Mouse (Mus musculus) brown adipose tissue, adult 24 weeks (tissue): Measurements from ENCODE around the gene Gm9945. TPM values are rescaled to one million over a fixed set of nuclear protein-coding genes. Genes with fewer than 3 reads are reported as not detected.

ENCODE experiments used
- H3K27ac ChIP-seq: fragments of 200-500 bp; replicated peaks from 2 replicates; pipeline ENCODE4 v1.5.1; 2012; ENCODE audit warnings: low read depth, mild to moderate bottlenecking, low read length
- H3K4me1 ChIP-seq: fragments of 200-500 bp; 2 replicates; pipeline ENCODE4 v1.6.1; 2012; ENCODE audit warnings: low read length, mixed read lengths; ENCODE audit not compliant: control insufficient read depth, insufficient read depth, insufficient read length
- H3K4me3 ChIP-seq: fragments of 200-500 bp; 2 replicates; pipeline ENCODE4 v1.5.1; 2012; ENCODE audit warnings: low read depth, mild to moderate bottlenecking, low read length, moderate library complexity; ENCODE audit not compliant: insufficient read depth
- polyA plus RNA-seq: library from polyadenylated mRNA; stranded (reverse); fragments of >200 nt; gene quantifications from 2 replicates; pipeline ENCODE4 v1.2.4, GENCODE M21; 2012; ENCODE audit not compliant: missing spikeins, insufficient read depth, insufficient read length

Gm9945 gene
- polyA plus RNA-seq, 1 experiment = not detected

GRCm38 (mm10) chr11:53520122-53520978 lies 40.4 kb downstream of the Gm9945 start:
- peaks cover 22% of the 10 kb centered on the region for H3K4me1 ChIP-seq
- peak overlapping the region; percentile 71 for H3K4me3 ChIP-seq
- H3K27ac ChIP-seq = peak overlapping the region; percentile 79

DNA sequence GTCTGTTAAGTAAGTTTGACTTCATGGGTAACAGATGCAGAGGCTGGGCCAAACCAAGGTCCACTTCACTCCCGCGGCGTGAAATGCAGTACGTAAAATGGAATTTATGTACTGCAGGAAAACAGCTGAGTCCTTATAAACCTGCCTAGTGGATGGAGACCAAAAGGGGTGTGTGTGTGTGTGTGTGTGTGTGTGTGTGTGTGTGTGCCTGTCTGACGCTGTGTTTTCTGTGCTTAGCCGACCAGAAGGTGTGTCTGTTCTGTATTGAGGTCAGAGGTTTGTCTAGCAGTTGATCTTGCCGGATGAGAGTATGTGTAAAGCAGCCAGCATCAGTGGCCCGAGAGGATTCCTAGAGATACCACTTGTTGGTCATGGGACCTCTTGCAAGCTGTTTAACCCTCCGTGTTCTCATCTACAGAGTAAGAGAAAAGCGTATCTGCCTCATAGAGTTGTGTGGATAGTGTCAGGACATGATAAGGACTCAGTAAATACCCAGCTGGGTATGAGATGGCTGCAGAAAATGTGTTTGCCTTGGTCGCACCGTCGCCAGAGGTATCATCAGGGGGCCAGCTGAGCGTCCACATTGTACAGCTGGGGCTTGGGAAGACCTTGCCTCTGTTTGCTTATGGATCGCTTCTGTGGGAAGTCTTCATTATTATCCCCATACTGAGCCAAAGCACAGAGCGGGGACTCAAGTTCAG lies 41.3 kb downstream of the Gm9945 start:
- peaks cover 30% of the 10 kb centered on the region for H3K4me1 ChIP-seq
- H3K27ac ChIP-seq = peak overlapping the region; percentile 25

DNA sequence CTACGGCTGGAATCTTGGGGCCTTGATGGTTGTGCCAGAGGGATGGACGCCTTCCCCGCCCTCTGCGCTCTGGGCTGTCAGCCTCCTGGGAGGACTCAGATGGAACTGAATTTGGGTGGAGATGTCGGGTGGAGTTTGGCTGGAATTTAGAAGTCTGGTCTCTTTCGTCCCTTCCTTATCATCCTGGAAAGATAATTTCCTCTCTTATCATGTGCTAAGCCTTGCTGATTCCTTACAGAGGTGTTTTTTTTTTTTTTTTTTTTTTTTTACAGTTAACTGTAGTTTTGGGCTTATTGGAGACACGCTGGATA lies 41.8 kb downstream of the Gm9945 start:
- H3K27ac ChIP-seq = peak overlapping the region; percentile 25; the same call in 1 of the 2 replicates
- peak overlapping the region; percentile 71; the same call in 1 of the 2 replicates for H3K4me3 ChIP-seq
- H3K4me1 ChIP-seq = peaks cover 33% of the 10 kb centered on the region

More for the DNA sequence above, 41.3 kb downstream of the Gm9945 start:
- H3K4me3 ChIP-seq = peak overlapping the region; percentile 71

- Histone ChIP-seq H3K27ac (no peak overlapping the region), H3K4me1 (peaks cover 35% of the 10 kb centered on the region), H3K4me3 (no peak overlapping the region)
These were observed 42.4 kb downstream of the Gm9945 start for GRCm38 (mm10) chr11:53522362-53522761.

DNA sequence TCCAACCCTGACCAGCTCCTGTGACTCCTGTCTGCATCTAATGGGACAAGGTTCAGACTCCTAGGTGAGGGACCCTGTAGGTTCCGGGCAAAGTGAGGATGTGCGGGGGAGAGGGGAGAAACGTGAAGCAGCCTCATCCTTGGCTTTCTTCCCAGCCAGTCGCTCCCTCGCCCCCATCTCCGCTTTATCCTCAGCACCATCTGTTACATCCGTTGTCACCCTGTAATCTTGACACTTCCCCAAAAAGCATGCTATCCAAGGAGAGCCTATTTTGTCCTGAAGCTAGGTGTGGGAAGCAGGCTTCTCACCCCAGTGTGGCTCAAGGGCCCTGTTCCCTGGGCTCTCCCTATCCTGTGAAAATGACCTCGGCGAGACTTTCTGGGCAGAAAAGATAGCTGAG lies 43.0 kb downstream of the Gm9945 start:
- H3K4me1 ChIP-seq = peaks cover 41% of the 10 kb centered on the region
- no peak overlapping the region for H3K27ac ChIP-seq
- H3K4me3 ChIP-seq = no peak overlapping the region

- peaks cover 49% of the 10 kb centered on the region for H3K4me1 ChIP-seq
These were observed 43.8 kb downstream of the Gm9945 start for GRCm38 (mm10) chr11:53523545-53524405.

GRCm38 (mm10) chr11:53524905-53525304 lies 44.9 kb downstream of the Gm9945 start:
- Histone ChIP-seq H3K4me3 (no peak overlapping the region), H3K27ac (0 out of 2 replicates have a peak overlapping the region, but pooled peaks have one; percentile 9), H3K4me1 (peaks cover 53% of the 10 kb centered on the region)

More at GRCm38 (mm10) chr11:53523545-53524405, 43.8 kb downstream of the Gm9945 start:
- Histone ChIP-seq H3K4me3 (no peak overlapping the region), H3K27ac (no peak overlapping the region)

DNA sequence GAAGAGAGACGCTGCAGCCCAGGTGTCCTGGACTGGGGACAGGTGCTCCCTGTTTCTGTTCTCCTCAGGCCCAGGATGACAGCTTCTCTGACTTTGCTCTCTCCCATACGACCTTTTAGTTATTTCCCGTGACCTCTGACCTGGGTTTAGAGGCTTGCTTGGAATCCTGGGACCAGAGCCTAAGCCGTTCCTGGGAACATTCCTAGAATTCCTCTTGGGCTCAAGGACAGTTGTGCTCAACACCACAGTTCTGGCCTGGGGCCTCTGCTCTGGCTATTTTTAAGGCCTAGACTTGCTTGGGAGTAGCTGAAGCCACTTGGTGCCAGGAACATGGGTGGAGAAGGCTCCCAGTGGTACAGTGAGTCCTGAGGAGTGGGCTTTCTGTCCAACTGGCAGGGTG lies 45.5 kb downstream of the Gm9945 start:
- Histone ChIP-seq H3K4me3 (no peak overlapping the region), H3K4me1 (peaks cover 53% of the 10 kb centered on the region), H3K27ac (peak overlapping the region; percentile 70)

- H3K4me3 ChIP-seq = no peak overlapping the region
- peaks cover 40% of the 10 kb centered on the region for H3K4me1 ChIP-seq
- H3K27ac ChIP-seq = peak overlapping the region; percentile 29; the same call in 1 of the 2 replicates
These were observed 48.7 kb downstream of the Gm9945 start for GRCm38 (mm10) chr11:53528397-53529252.

DNA sequence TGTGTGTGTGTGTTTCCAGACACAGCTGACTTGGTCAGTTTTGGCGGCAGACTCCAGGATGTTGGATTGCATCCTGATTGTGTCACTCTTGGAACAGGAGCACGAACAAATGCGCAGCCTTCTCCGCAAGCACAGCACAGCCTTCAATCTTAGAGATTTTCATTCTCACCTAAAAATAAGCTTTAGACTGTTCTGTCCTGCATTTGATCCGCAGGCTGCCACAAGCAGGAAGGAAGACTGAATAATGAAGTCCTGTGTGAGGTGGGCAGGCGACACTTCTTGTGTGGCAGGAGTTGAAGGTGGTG lies 49.2 kb downstream of the Gm9945 start:
- 0 out of 2 replicates have a peak overlapping the region, but pooled peaks have one; percentile 12 for H3K27ac ChIP-seq
- H3K4me3 ChIP-seq = no peak overlapping the region
- H3K4me1 ChIP-seq = peaks cover 39% of the 10 kb centered on the region

- Histone ChIP-seq H3K4me3 (no peak overlapping the region), H3K27ac (no peak overlapping the region), H3K4me1 (peaks cover 34% of the 10 kb centered on the region)
These were observed 50.0 kb downstream of the Gm9945 start for GRCm38 (mm10) chr11:53530001-53530400.
